In genomic region chr8:122110867-122111253, GRCm38 (mm10) we compare ENCODE assay signal across 10 mouse cellular contexts.
DNase-seq lines count a peak whose midpoint lies in the region; ATAC-seq and TF ChIP-seq lines count a peak whose summit lies in the region.
"Had no signal": no experiment of that assay in that cellular context is flagged by ENCODE, and none has a peak within 500 bp of the region (broad histone marks: within the 10 kb centered on the region; RNA-seq: fewer than 3 reads in every experiment).

No protein-coding gene starts in this region.

- no peak for TF ChIP-seq CTCF in lung, embryonic 14.5 days (IDR thresholded peaks at IDR 0.05; ENCODE audit: low read depth)

- 28% methylated on average over 6 of the region's 6 CpGs for WGBS in lung, embryonic 14.5 days
- WGBS in stomach, embryonic 16.5 days, result 31% methylated on average over 6 of the region's 6 CpGs
- 71% methylated on average over 6 of the region's 6 CpGs for WGBS in midbrain, embryonic 14.5 days

- peaks cover 22% of the 10 kb centered on the region for H3K4me1 ChIP-seq in lung, embryonic 14.5 days (ENCODE audit: insufficient read depth)
- H3K4me1 ChIP-seq in stomach, embryonic 16.5 days (ENCODE audit: control insufficient read depth, insufficient read depth, low read length), result peaks cover 10% of the 10 kb centered on the region
- no peaks in the 10 kb centered on the region for H3K4me1 ChIP-seq in midbrain, embryonic 14.5 days (ENCODE audit: control insufficient read depth, insufficient read depth, low read length)
- H3K4me1 ChIP-seq: embryonic facial prominence, embryonic 12.5 days had no signal

- peak overlapping the region; percentile 70 for H3K27ac ChIP-seq in lung, embryonic 14.5 days (ENCODE audit: low read depth)
- H3K27ac ChIP-seq in stomach, embryonic 16.5 days (ENCODE audit: low read length), result peak overlapping the region; percentile 20; the same call in 1 of the 2 replicates
- H3K27ac ChIP-seq in midbrain, embryonic 14.5 days (replicated peaks; ENCODE audit: low read depth, low read length), result no peak overlapping the region
- H3K27ac ChIP-seq: embryonic facial prominence, embryonic 12.5 days had no signal

- no peak for ATAC-seq in monocyte, adult 5-6 weeks (replicated peaks; ENCODE audit: insufficient number of reproducible peaks, low FRiP score, low TSS enrichment, poor library complexity, severe bottlenecking)
- peak; percentile 86 for ATAC-seq in lung, embryonic 14.5 days (ENCODE audit: insufficient read depth)
- 0 out of 2 replicates have a peak, but pooled peaks have one; percentile 18 for ATAC-seq in stomach, embryonic 16.5 days (ENCODE audit: insufficient read depth, low FRiP score)
- no peak for ATAC-seq in midbrain, embryonic 14.5 days (ENCODE audit: low FRiP score, low TSS enrichment)

- no peaks in the 10 kb centered on the region for H3K9me3 ChIP-seq in lung, embryonic 14.5 days (ENCODE audit: low read depth, low read length)
- no peaks in the 10 kb centered on the region for H3K9me3 ChIP-seq in stomach, embryonic 16.5 days (replicated peaks; ENCODE audit: control insufficient read depth, low read length)
- H3K9me3 ChIP-seq in midbrain, embryonic 14.5 days (ENCODE audit: control insufficient read depth, low read length), result no peaks in the 10 kb centered on the region
- H3K9me3 ChIP-seq: embryonic facial prominence, embryonic 12.5 days had no signal

- H3K36me3 ChIP-seq in lung, embryonic 14.5 days (ENCODE audit: insufficient read depth), result no peaks in the 10 kb centered on the region
- H3K36me3 ChIP-seq in stomach, embryonic 16.5 days (ENCODE audit: control insufficient read depth, insufficient read depth, low read length), result no peaks in the 10 kb centered on the region
- H3K36me3 ChIP-seq in midbrain, embryonic 14.5 days (ENCODE audit: control insufficient read depth, insufficient read depth, low read length), result no peaks in the 10 kb centered on the region
- H3K36me3 ChIP-seq: embryonic facial prominence, embryonic 12.5 days had no signal

- H3K4me3 ChIP-seq in lung, embryonic 14.5 days (ENCODE audit: low read depth, low read length), result no peak overlapping the region
- no peak overlapping the region for H3K4me3 ChIP-seq in stomach, embryonic 16.5 days (replicated peaks; ENCODE audit: low read length)
- no peak overlapping the region for H3K4me3 ChIP-seq in midbrain, embryonic 14.5 days (replicated peaks; ENCODE audit: low read depth, low read length)
- H3K4me3 ChIP-seq: embryonic facial prominence, embryonic 12.5 days had no signal

- no peaks in the 10 kb centered on the region; the same call in 1 of the 2 replicates for H3K27me3 ChIP-seq in lung, embryonic 14.5 days (ENCODE audit: insufficient read depth, low read length)
- no peaks in the 10 kb centered on the region for H3K27me3 ChIP-seq in stomach, embryonic 16.5 days (ENCODE audit: control insufficient read depth, insufficient read depth, low read length)
- no peaks in the 10 kb centered on the region for H3K27me3 ChIP-seq in midbrain, embryonic 14.5 days (ENCODE audit: control insufficient read depth, insufficient read depth, low read length)
- H3K27me3 ChIP-seq: embryonic facial prominence, embryonic 12.5 days had no signal

- H3K4me2 ChIP-seq in lung, embryonic 14.5 days, result no peak overlapping the region
- no peak overlapping the region for H3K4me2 ChIP-seq in stomach, embryonic 16.5 days (ENCODE audit: low read depth, low read length)
- no peak overlapping the region for H3K4me2 ChIP-seq in midbrain, embryonic 14.5 days (ENCODE audit: low read length)
- H3K4me2 ChIP-seq: embryonic facial prominence, embryonic 12.5 days; heart, embryonic 11.5 days had no signal

- DNase-seq in gastrocnemius, adult 18-20 months (ENCODE audit: low spot score), result peak; percentile 67
- no peak for DNase-seq in gastrocnemius, postnatal 10 days
- peak; percentile 45 to 67 for DNase-seq in monocyte, adult 2 months (ENCODE audit: low read depth in 1 of 2, low spot score in 2 of 2)
- DNase-seq in lung, embryonic 14.5 days, result peak; percentile 95
- no peak for DNase-seq in midbrain, embryonic 14.5 days
- DNase-seq in embryo, embryonic 11 days, result no peak

- no peak overlapping the region for H3K9ac ChIP-seq in lung, embryonic 14.5 days
- H3K9ac ChIP-seq in stomach, embryonic 16.5 days (ENCODE audit: low read length), result no peak overlapping the region
- no peak overlapping the region for H3K9ac ChIP-seq in midbrain, embryonic 14.5 days (replicated peaks; ENCODE audit: low read length)
- H3K9ac ChIP-seq: embryonic facial prominence, embryonic 12.5 days had no signal

Comparison
In these comparisons a context has a peak if more than half of its experiments do, and no peak if none do; other contexts are left out.
1. DNase-seq: peak in gastrocnemius, adult 18-20 months (single experiment), monocyte, adult 2 months (2 of 2) and lung, embryonic 14.5 days (single experiment); none in gastrocnemius, postnatal 10 days (single experiment), midbrain, embryonic 14.5 days (single experiment) and embryo, embryonic 11 days (single experiment).
2. ATAC-seq: peak in lung, embryonic 14.5 days (single experiment) and stomach, embryonic 16.5 days (single experiment); none in monocyte, adult 5-6 weeks (single experiment) and midbrain, embryonic 14.5 days (single experiment).